Mouse (Mus musculus): Measurements from ENCODE around the gene Rpp25l. TPM values are rescaled to one million over a fixed set of nuclear protein-coding genes. Genes with fewer than 3 reads are reported as not detected.

Gene Rpp25l
- total and polyA plus RNA-seq, 2 experiments from 2014 or later: 36.3 to 43.0 TPM

DNA sequence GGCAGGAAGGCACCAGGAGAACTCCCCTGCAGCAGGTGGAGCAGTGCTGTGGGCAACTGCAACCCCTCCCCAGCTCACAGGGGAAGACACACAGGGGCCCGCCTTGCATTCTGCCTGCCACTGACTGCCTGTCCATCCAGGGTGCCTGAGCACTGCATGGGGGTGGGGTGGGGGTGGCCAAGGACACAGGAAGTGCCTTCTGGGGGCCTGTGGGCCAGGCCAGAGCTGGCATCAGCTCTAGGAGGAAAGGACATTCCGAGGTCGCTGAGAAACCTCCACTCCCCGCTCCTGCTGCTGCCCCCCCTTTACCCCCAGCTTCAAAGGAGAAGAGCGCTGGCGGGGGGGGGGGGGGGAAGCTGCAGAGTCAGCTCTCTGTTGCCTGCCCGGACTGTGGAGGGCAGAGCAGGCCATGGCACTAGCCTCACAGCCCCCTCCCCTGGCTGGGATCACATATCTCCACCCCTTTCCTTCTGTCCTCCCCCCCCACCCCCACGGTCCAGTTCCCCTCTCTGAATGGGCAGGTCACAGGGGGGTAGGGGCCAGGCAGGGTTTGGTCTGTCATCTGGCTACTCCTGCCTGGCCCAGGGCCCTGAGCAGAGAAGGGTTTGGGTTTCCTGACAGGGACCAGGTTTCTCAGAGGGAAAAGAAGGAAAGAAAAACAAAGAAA is 48.2 kb downstream of the Rpp25l start:
- no peak for TF ChIP-seq CTCF (IDR thresholded peaks at IDR 0.05; ENCODE audit: low read depth)
- H3K27ac ChIP-seq (ENCODE audit: low read depth, low read length): no peak overlapping the region
- DNase-seq (no peak), ATAC-seq (no peak)
- no peaks in the 10 kb centered on the region for H3K27me3 ChIP-seq (ENCODE audit: insufficient read depth, low read length)
- no peak overlapping the region for H3K9ac ChIP-seq
- no peak overlapping the region for H3K4me2 ChIP-seq (ENCODE audit: low read depth)
- WGBS: 16% methylated on average over 6 of the region's 8 CpGs
- H3K36me3 ChIP-seq (ENCODE audit: insufficient read depth): peaks cover 6% of the 10 kb centered on the region; the same call in 1 of the 2 replicates
- H3K9me3 ChIP-seq (ENCODE audit: low read length): no peaks in the 10 kb centered on the region
- no peaks in the 10 kb centered on the region for H3K4me1 ChIP-seq (ENCODE audit: insufficient read depth)
- H3K4me3 ChIP-seq (ENCODE audit: low read depth, low read length): no peak overlapping the region

DNA sequence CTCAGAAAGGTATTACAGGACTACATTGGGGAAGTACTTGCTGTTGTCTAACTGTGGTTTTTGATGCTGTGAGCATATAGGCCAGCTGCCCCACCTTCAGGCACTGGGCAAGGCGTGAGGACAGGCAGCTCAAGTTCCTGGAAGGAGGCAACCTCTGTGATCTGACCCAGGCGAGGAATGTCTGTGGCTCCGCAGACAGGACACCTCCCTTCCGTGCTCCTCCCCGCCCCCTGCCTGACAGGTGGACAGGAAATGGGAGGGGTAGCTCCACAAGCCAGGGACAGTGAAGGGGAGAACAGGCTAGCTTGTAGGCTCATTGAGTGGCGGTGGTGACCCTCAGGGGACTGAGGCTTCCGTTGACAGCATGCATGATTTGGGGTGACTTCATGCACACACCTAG is 48.8 kb downstream of the Rpp25l start:
- H3K9me3 ChIP-seq (ENCODE audit: low read length): no peaks in the 10 kb centered on the region
- ATAC-seq: no peak
- H3K36me3 ChIP-seq (ENCODE audit: insufficient read depth): peaks cover 6% of the 10 kb centered on the region; the same call in 1 of the 2 replicates
- H3K4me2 ChIP-seq (ENCODE audit: low read depth): no peak overlapping the region
- DNase-seq: no peak
- no peak overlapping the region for H3K4me3 ChIP-seq (ENCODE audit: low read depth, low read length)
- H3K27me3 ChIP-seq (ENCODE audit: insufficient read depth, low read length): no peaks in the 10 kb centered on the region
- 77% methylated on average over 7 of the region's 7 CpGs for WGBS
- no peak overlapping the region for H3K9ac ChIP-seq
- no peak overlapping the region for H3K27ac ChIP-seq (ENCODE audit: low read depth, low read length)
- no peaks in the 10 kb centered on the region for H3K4me1 ChIP-seq (ENCODE audit: insufficient read depth)
- TF ChIP-seq CTCF (IDR thresholded peaks at IDR 0.05; ENCODE audit: low read depth): no peak

DNA sequence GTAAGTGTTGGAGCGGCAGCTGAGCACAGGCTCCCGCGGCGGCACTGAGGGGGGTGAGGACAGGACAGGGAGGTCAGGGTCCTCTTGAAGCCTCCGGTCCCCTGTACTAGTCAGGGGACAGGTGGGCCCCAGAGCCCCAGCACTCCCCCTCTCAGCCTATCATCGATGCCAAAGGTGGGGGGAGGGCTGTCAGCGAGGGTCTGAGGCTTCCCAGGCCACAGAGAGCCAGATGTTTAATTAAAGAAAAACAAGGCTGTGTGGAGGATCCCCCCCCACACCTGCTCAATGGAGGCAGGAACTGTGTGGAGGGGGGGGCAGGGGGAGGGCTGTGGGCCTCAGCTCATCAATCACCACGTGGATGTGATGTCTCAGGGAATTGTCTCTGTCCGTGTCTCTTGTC is 49.7 kb downstream of the Rpp25l start:
- ATAC-seq (no peak), DNase-seq (no peak)
- WGBS: 68% methylated on average over 9 of the region's 9 CpGs
- Histone ChIP-seq H3K27me3 (ENCODE audit: insufficient read depth, low read length) (no peaks in the 10 kb centered on the region), H3K4me2 (ENCODE audit: low read depth) (no peak overlapping the region), H3K4me3 (ENCODE audit: low read depth, low read length) (no peak overlapping the region), H3K9me3 (ENCODE audit: low read length) (no peaks in the 10 kb centered on the region), H3K36me3 (ENCODE audit: insufficient read depth) (peaks cover 6% of the 10 kb centered on the region; the same call in 1 of the 2 replicates), H3K4me1 (ENCODE audit: insufficient read depth) (no peaks in the 10 kb centered on the region), H3K9ac (no peak overlapping the region), H3K27ac (ENCODE audit: low read depth, low read length) (no peak overlapping the region)
- TF ChIP-seq CTCF (IDR thresholded peaks at IDR 0.05; ENCODE audit: low read depth): no peak

DNA sequence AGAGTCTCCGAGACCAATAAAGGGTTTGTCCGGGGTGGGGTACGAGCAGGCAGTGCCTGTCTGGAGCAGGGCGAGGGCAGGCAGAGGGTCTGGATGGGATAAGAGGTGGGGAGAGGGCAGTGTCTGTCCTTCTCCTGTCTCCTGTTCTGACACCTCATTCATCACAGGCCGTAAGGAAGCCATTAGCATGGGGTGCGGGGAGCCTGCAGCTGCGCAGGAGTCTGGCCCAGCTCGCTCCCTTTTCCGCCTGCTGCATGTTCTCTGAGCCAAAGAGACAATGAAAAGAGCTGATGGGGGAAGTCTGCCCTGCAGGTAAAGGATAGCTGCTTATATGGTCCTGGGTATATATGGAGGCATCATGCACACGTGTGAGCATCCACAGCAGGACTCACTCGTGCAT is 50.6 kb downstream of the Rpp25l start:
- Histone ChIP-seq H3K9ac (no peak overlapping the region), H3K27me3 (ENCODE audit: insufficient read depth, low read length) (no peaks in the 10 kb centered on the region), H3K4me3 (ENCODE audit: low read depth, low read length) (no peak overlapping the region), H3K9me3 (ENCODE audit: low read length) (no peaks in the 10 kb centered on the region), H3K36me3 (ENCODE audit: insufficient read depth) (peaks cover 6% of the 10 kb centered on the region; the same call in 1 of the 2 replicates), H3K4me2 (ENCODE audit: low read depth) (no peak overlapping the region), H3K4me1 (ENCODE audit: insufficient read depth) (no peaks in the 10 kb centered on the region), H3K27ac (ENCODE audit: low read depth, low read length) (no peak overlapping the region)
- WGBS: 80% methylated on average over 11 of the region's 11 CpGs
- no peak for TF ChIP-seq CTCF (IDR thresholded peaks at IDR 0.05; ENCODE audit: low read depth)
- DNase-seq (no peak), ATAC-seq (no peak)

Other genes with a start within 250 kb of the Rpp25l start
- gene Kif24, start 248.6 kb downstream of the Rpp25l start, total RNA-seq (2014; rRNA removed): 2.2 and 4.2 TPM in 2 replicates
- gene Kif24, start 248.6 kb downstream of the Rpp25l start, polyA plus RNA-seq (2015; fragmentation: Nextera tagmentation; extraction: Ambion mirVana): 0.78 and 1.8 TPM in 2 replicates
- gene Nudt2, start 248.4 kb downstream of the Rpp25l start, total RNA-seq (2014; rRNA removed): 56.0 and 80.3 TPM in 2 replicates
- gene Nudt2, start 248.4 kb downstream of the Rpp25l start, polyA plus RNA-seq (2015; fragmentation: Nextera tagmentation; extraction: Ambion mirVana): 95.5 and 101 TPM in 2 replicates
- 14.7 and 16.0 TPM in 2 replicates for gene AI464131, start 210.5 kb downstream of the Rpp25l start, total RNA-seq (2014; rRNA removed)
- gene AI464131, start 210.5 kb downstream of the Rpp25l start, polyA plus RNA-seq (2015; fragmentation: Nextera tagmentation; extraction: Ambion mirVana): 4.7 and 8.2 TPM in 2 replicates
- 11.8 and 15.6 TPM in 2 replicates for gene 1110017D15Rik, start 196.2 kb downstream of the Rpp25l start, total RNA-seq (2014; rRNA removed)
- gene 1110017D15Rik, start 196.2 kb downstream of the Rpp25l start, polyA plus RNA-seq (2015; fragmentation: Nextera tagmentation; extraction: Ambion mirVana): 21.1 and 21.7 TPM in 2 replicates
- gene Fam219a, start 144.0 kb downstream of the Rpp25l start, total RNA-seq (2014; rRNA removed): 76.6 and 95.8 TPM in 2 replicates
- 13.8 and 18.6 TPM in 2 replicates for gene Fam219a, start 144.0 kb downstream of the Rpp25l start, polyA plus RNA-seq (2015; fragmentation: Nextera tagmentation; extraction: Ambion mirVana)
- 2.2 and 4.9 TPM in 2 replicates for gene Dnaic1, start 143.8 kb downstream of the Rpp25l start, total RNA-seq (2014; rRNA removed)
- gene Dnaic1, start 143.8 kb downstream of the Rpp25l start, polyA plus RNA-seq (2015; fragmentation: Nextera tagmentation; extraction: Ambion mirVana): 2.7 and 2.8 TPM in 2 replicates
- 106 and 130 TPM in 2 replicates for gene Enho, start 73.2 kb downstream of the Rpp25l start, total RNA-seq (2014; rRNA removed)
- 117 and 122 TPM in 2 replicates for gene Enho, start 73.2 kb downstream of the Rpp25l start, polyA plus RNA-seq (2015; fragmentation: Nextera tagmentation; extraction: Ambion mirVana)
- gene Cntfr, start 16.4 kb downstream of the Rpp25l start, total RNA-seq (2014; rRNA removed): 24.7 and 25.9 TPM in 2 replicates
- 13.6 and 14.2 TPM in 2 replicates for gene Cntfr, start 16.4 kb downstream of the Rpp25l start, polyA plus RNA-seq (2015; fragmentation: Nextera tagmentation; extraction: Ambion mirVana)
- gene Il11ra1, start 13.5 kb downstream of the Rpp25l start, total RNA-seq (2014; rRNA removed): 16.8 and 17.2 TPM in 2 replicates
- 29.1 and 31.2 TPM in 2 replicates for gene Il11ra1, start 13.5 kb downstream of the Rpp25l start, polyA plus RNA-seq (2015; fragmentation: Nextera tagmentation; extraction: Ambion mirVana)
- gene Dctn3, start 9.6 kb upstream of the Rpp25l start, total RNA-seq (2014; rRNA removed): 184 and 251 TPM in 2 replicates
- 378 and 438 TPM in 2 replicates for gene Dctn3, start 9.6 kb upstream of the Rpp25l start, polyA plus RNA-seq (2015; fragmentation: Nextera tagmentation; extraction: Ambion mirVana)
- gene Arid3c, start 17.6 kb upstream of the Rpp25l start, total RNA-seq (2014; rRNA removed): not detected in 2 replicates
- gene Arid3c, start 17.6 kb upstream of the Rpp25l start, polyA plus RNA-seq (2015; fragmentation: Nextera tagmentation; extraction: Ambion mirVana): 0.14 and 0.15 TPM in 2 replicates
- gene Galt, start 41.7 kb upstream of the Rpp25l start, total RNA-seq (2014; rRNA removed): 42.4 and 43.1 TPM in 2 replicates
- 43.4 and 47.3 TPM in 2 replicates for gene Galt, start 41.7 kb upstream of the Rpp25l start, polyA plus RNA-seq (2015; fragmentation: Nextera tagmentation; extraction: Ambion mirVana)
- 28.4 and 29.8 TPM in 2 replicates for gene Sigmar1, start 42.6 kb upstream of the Rpp25l start, total RNA-seq (2014; rRNA removed)
- 32.0 and 39.7 TPM in 2 replicates for gene Sigmar1, start 42.6 kb upstream of the Rpp25l start, polyA plus RNA-seq (2015; fragmentation: Nextera tagmentation; extraction: Ambion mirVana)
- 204 and 225 TPM in 2 replicates for gene Ccl27a, start 60.7 kb upstream of the Rpp25l start, total RNA-seq (2014; rRNA removed)
- 289 and 323 TPM in 2 replicates for gene Ccl27a, start 60.7 kb upstream of the Rpp25l start, polyA plus RNA-seq (2015; fragmentation: Nextera tagmentation; extraction: Ambion mirVana)
- not detected in 2 replicates for gene Gm21541, start 190.1 kb upstream of the Rpp25l start, total RNA-seq (2014; rRNA removed)
- gene Gm21541, start 190.1 kb upstream of the Rpp25l start, polyA plus RNA-seq (2015; fragmentation: Nextera tagmentation; extraction: Ambion mirVana): not detected in 2 replicates
- gene Gm20878, start 228.0 kb upstream of the Rpp25l start, total RNA-seq (2014; rRNA removed): 14.5 and 16.8 TPM in 2 replicates
- 6.7 and 10.5 TPM in 2 replicates for gene Gm20878, start 228.0 kb upstream of the Rpp25l start, polyA plus RNA-seq (2015; fragmentation: Nextera tagmentation; extraction: Ambion mirVana)